Mouse (Mus musculus) stomach, postnatal 0 days (tissue): ENCODE data around the gene Gabra5.

ENCODE experiments used
- CTCF ChIP-seq: IDR thresholded peaks from 2 replicates; pipeline ENCODE4 v1.5.1; 2016; ENCODE audit warnings: antibody characterized with exemption, low read depth, mild to moderate bottlenecking, moderate library complexity
- EP300 ChIP-seq: optimal IDR thresholded peaks from 2 replicates; pipeline ENCODE3; 2016; ENCODE audit warnings: antibody characterized with exemption

- TF ChIP-seq CTCF (peak; percentile 63), EP300 (no peak)
These were observed 28.7 kb upstream of the Gabra5 start for GRCm38 (mm10) chr7:57538565-57538964.
